Mouse (Mus musculus) ES-Bruce4 (cell line): ENCODE results near the gene Cryzl2.

Source experiments
- CTCF ChIP-seq: IDR thresholded peaks from one replicate; pipeline ENCODE4 v1.8.1; 2011; ENCODE audit warnings: low read depth, low read length
- POLR2A ChIP-seq: IDR thresholded peaks from one replicate; pipeline ENCODE4 v1.8.1; 2011; ENCODE audit warnings: low read length; ENCODE audit not compliant: insufficient read depth

GRCm38 (mm10) chr1:157411711-157412380 lies 46.5 kb upstream of the Cryzl2 start:
- TF ChIP-seq POLR2A (no peak), CTCF (no peak)
